Mouse (Mus musculus) forebrain, embryonic 14.5 days (tissue): ENCODE data around the gene Sfxn2. TPM values are rescaled to one million over a fixed set of nuclear protein-coding genes. Genes with fewer than 3 reads are reported as not detected.

Experiments
- polyA plus RNA-seq: library from polyadenylated mRNA; unstranded; fragments of >200 nt; fragmentation: Nextera tagmentation; extraction: Ambion mirVana; gene quantifications from 2 replicates; pipeline ENCODE4 v1.2.1, GENCODE M21; 2014

Gene Sfxn2
- polyA plus RNA-seq, 1 experiment from 2014 or later: 6.8 TPM

Other genes with a start within 250 kb of the Sfxn2 start
- gene Psd, start 246.2 kb upstream of the Sfxn2 start, polyA plus RNA-seq: 68.7 and 83.0 TPM in 2 replicates
- gene Fbxl15, start 245.2 kb upstream of the Sfxn2 start, polyA plus RNA-seq: 42.6 and 43.1 TPM in 2 replicates
- 402 and 405 TPM in 2 replicates for gene Cuedc2, start 234.7 kb upstream of the Sfxn2 start, polyA plus RNA-seq
- 7.2 TPM in 2 replicates for gene Mfsd13a, start 232.2 kb upstream of the Sfxn2 start, polyA plus RNA-seq
- gene 2310034G01Rik, start 223.1 kb upstream of the Sfxn2 start, polyA plus RNA-seq: 1.8 and 2.2 TPM in 2 replicates
- 402 and 428 TPM in 2 replicates for gene Actr1a, start 177.6 kb upstream of the Sfxn2 start, polyA plus RNA-seq
- gene Sufu, start 176.5 kb upstream of the Sfxn2 start, polyA plus RNA-seq: 21.8 and 27.8 TPM in 2 replicates
- 23.0 and 24.8 TPM in 2 replicates for gene Trim8, start 71.7 kb upstream of the Sfxn2 start, polyA plus RNA-seq
- gene Arl3, start 167 bp upstream of the Sfxn2 start, polyA plus RNA-seq: 159 and 164 TPM in 2 replicates
- 23.6 and 25.5 TPM in 2 replicates for gene Wbp1l, start 25.7 kb downstream of the Sfxn2 start, polyA plus RNA-seq
- not detected in 2 replicates for gene Cyp17a1, start 99.8 kb downstream of the Sfxn2 start, polyA plus RNA-seq
- gene Borcs7, start 116.5 kb downstream of the Sfxn2 start, polyA plus RNA-seq: 10.5 and 12.5 TPM in 2 replicates
- gene As3mt, start 134.1 kb downstream of the Sfxn2 start, polyA plus RNA-seq: 19.8 and 22.6 TPM in 2 replicates
- 2.8 and 4.1 TPM in 2 replicates for gene Cnnm2, start 188.2 kb downstream of the Sfxn2 start, polyA plus RNA-seq